Mouse (Mus musculus) mature B cell (primary cell): ENCODE results near the gene Hspbap1.

Source experiments
- in situ Hi-C: fragments of 300-500 bp; cut with MboI; formaldehyde crosslinking; loops from 2 replicates; pipeline ENCODE4 v1.14.3; 2019

Gene Hspbap1

GRCm38 (mm10) chr16:35802163-35802562 is 32.0 kb downstream of the Hspbap1 start:
- in situ Hi-C loops = no loop called here

GRCm38 (mm10) chr16:35803723-35804122 is 33.5 kb downstream of the Hspbap1 start:
- in situ Hi-C loops = no loop called here

GRCm38 (mm10) chr16:35806973-35807662 is 36.9 kb downstream of the Hspbap1 start:
- in situ Hi-C loops = no loop called here

GRCm38 (mm10) chr16:35807663-35807992 is 37.5 kb downstream of the Hspbap1 start:
- in situ Hi-C loops = no loop called here

GRCm38 (mm10) chr16:35808838-35809237 is 38.7 kb downstream of the Hspbap1 start:
- in situ Hi-C loops = no loop called here

- in situ Hi-C loops = no loop called here
Observed at GRCm38 (mm10) chr16:35813119-35813518, 42.9 kb downstream of the Hspbap1 start.

GRCm38 (mm10) chr16:35817255-35818089 is 47.3 kb downstream of the Hspbap1 start:
- in situ Hi-C loops = loop anchor here (5.0 kb wide), 1 partner anchor 85 kb away; no protein-coding TSS in a partner anchor

- in situ Hi-C loops = no loop called here
Observed at GRCm38 (mm10) chr16:35829999-35830398, 59.8 kb downstream of the Hspbap1 start.

- in situ Hi-C loops = no loop called here
Observed at GRCm38 (mm10) chr16:35832926-35833325, 62.8 kb downstream of the Hspbap1 start.

GRCm38 (mm10) chr16:35834653-35835052 is 64.5 kb downstream of the Hspbap1 start:
- in situ Hi-C loops = no loop called here

GRCm38 (mm10) chr16:35839680-35840079 is 69.5 kb downstream of the Hspbap1 start:
- in situ Hi-C loops = no loop called here

- in situ Hi-C loops = no loop called here
Observed at GRCm38 (mm10) chr16:35847138-35847537, 77.0 kb downstream of the Hspbap1 start.

GRCm38 (mm10) chr16:35855846-35856245 is 85.7 kb downstream of the Hspbap1 start:
- in situ Hi-C loops = no loop called here

- in situ Hi-C loops = no loop called here
Observed at GRCm38 (mm10) chr16:35856766-35857165, 86.6 kb downstream of the Hspbap1 start.

GRCm38 (mm10) chr16:35860236-35860635 is 90.1 kb downstream of the Hspbap1 start:
- in situ Hi-C loops = no loop called here

GRCm38 (mm10) chr16:35862057-35862456 is 91.9 kb downstream of the Hspbap1 start:
- in situ Hi-C loops = no loop called here

GRCm38 (mm10) chr16:35867726-35868125 is 97.6 kb downstream of the Hspbap1 start:
- in situ Hi-C loops = no loop called here

- in situ Hi-C loops = no loop called here
Observed at GRCm38 (mm10) chr16:35869126-35869525, 99.0 kb downstream of the Hspbap1 start.

- in situ Hi-C loops = loop anchor here (10.0 kb wide), 1 partner anchor 175 kb away; the partner anchor contains the start of gene Wdr5b
Observed at GRCm38 (mm10) chr16:35869656-35870055, 99.5 kb downstream of the Hspbap1 start.

GRCm38 (mm10) chr16:35870581-35871047 is 100.4 kb downstream of the Hspbap1 start:
- in situ Hi-C loops = loop anchor here (10.0 kb wide), 1 partner anchor 174 kb away; the partner anchor contains the start of gene Wdr5b

- in situ Hi-C loops = loop anchor here (10.0 kb wide), 1 partner anchor 174 kb away; the partner anchor contains the start of gene Wdr5b
Observed at GRCm38 (mm10) chr16:35871048-35871851, 101.1 kb downstream of the Hspbap1 start, which contains the start of gene Parp14. Gene Parp14, minus strand, starts transcription at chr16:35871544.

GRCm38 (mm10) chr16:35871898-35872297 is 101.7 kb downstream of the Hspbap1 start:
- in situ Hi-C loops = loop anchor here (10.0 kb wide), 1 partner anchor 173 kb away; the partner anchor contains the start of gene Wdr5b
